Mouse (Mus musculus) midbrain, embryonic 15.5 days (tissue): ENCODE data around the gene Sept1. TPM values are rescaled to one million over a fixed set of nuclear protein-coding genes. Genes with fewer than 3 reads are reported as not detected.
"Not testable (repeated sequence)": the region's sequence is repeated elsewhere in the genome, so short reads cannot be mapped to it uniquely, and the experiment has no call there.

Experiments
- ATAC-seq: fragments of 200-750 bp; cut with Nextera tagmentation; replicated peaks from 2 replicates; pipeline ENCODE4 v1.8.0; 2017; ENCODE audit warnings: moderate TSS enrichment
- H3K27ac ChIP-seq: fragments of 300-500 bp; sonication (generic); 2 replicates; pipeline ENCODE4 v1.5.1; 2015; ENCODE audit warnings: mild to moderate bottlenecking, inconsistent platforms
- H3K27me3 ChIP-seq: fragments of 300-500 bp; sonication (generic); replicated peaks from 2 replicates; pipeline ENCODE4 v1.6.1; 2015; ENCODE audit warnings: inconsistent platforms
- H3K36me3 ChIP-seq: fragments of 300-500 bp; sonication (generic); replicated peaks from 2 replicates; pipeline ENCODE4 v1.6.1; 2015; ENCODE audit warnings: inconsistent platforms
- H3K4me1 ChIP-seq: fragments of 300-500 bp; sonication (generic); 2 replicates; pipeline ENCODE4 v1.6.1; 2015; ENCODE audit warnings: inconsistent platforms
- H3K4me2 ChIP-seq: fragments of 300-500 bp; sonication (generic); 2 replicates; pipeline ENCODE4 v1.6.1; 2015; ENCODE audit warnings: inconsistent platforms, mild to moderate bottlenecking, moderate library complexity
- H3K4me3 ChIP-seq: fragments of 300-500 bp; sonication (generic); 2 replicates; pipeline ENCODE4 v1.5.1; 2015; ENCODE audit warnings: mild to moderate bottlenecking, inconsistent platforms
- H3K9ac ChIP-seq: fragments of 300-500 bp; sonication (generic); 2 replicates; pipeline ENCODE4 v1.6.1; 2015; ENCODE audit warnings: mild to moderate bottlenecking, inconsistent platforms
- H3K9me3 ChIP-seq: fragments of 300-500 bp; sonication (generic); 2 replicates; pipeline ENCODE4 v1.6.1; 2016; ENCODE audit warnings: inconsistent platforms
- WGBS: fragments of 180-500 bp; shearing (Covaris S2); methylation state at CpG from one replicate; pipeline ENCODE4 v1.1.7; 2015; ENCODE audit warnings: mixed read lengths; 5-methylcytosine and 5-hydroxymethylcytosine counted together
- polyA plus RNA-seq: library from polyadenylated mRNA; unstranded; fragments of >200 nt; fragmentation: Nextera tagmentation; extraction: Ambion mirVana; gene quantifications from 2 replicates; pipeline ENCODE4 v1.2.1, GENCODE M21; 2015

Gene Sept1
- polyA plus RNA-seq, 1 experiment from 2014 or later: 17.0 TPM

GRCm38 (mm10) chr7:127195544-127196295 lies 37.2 kb downstream of the Sept1 start, which contains the start of gene Cd2bp2:
Cd2bp2 (minus strand) TSS chr7:127196050.
- H3K4me1 ChIP-seq: peaks cover 25% of the 10 kb centered on the region
- peak within 1 kb of the TSS; percentile 82 for H3K4me3 ChIP-seq
- H3K27ac ChIP-seq: peak within 1 kb of the TSS; percentile 90
- peak within 1 kb of the TSS; percentile 69 for H3K9ac ChIP-seq
- H3K4me2 ChIP-seq: peak within 1 kb of the TSS; percentile 78
- ATAC-seq: peak; percentile 97
- under 1% methylated on average over 51 of the region's 51 CpGs for WGBS
- no peaks in the 10 kb centered on the region for H3K27me3 ChIP-seq
- H3K9me3 ChIP-seq: no peaks in the 10 kb centered on the region
- H3K36me3 ChIP-seq: peaks cover 57% of the 10 kb centered on the region

DNA sequence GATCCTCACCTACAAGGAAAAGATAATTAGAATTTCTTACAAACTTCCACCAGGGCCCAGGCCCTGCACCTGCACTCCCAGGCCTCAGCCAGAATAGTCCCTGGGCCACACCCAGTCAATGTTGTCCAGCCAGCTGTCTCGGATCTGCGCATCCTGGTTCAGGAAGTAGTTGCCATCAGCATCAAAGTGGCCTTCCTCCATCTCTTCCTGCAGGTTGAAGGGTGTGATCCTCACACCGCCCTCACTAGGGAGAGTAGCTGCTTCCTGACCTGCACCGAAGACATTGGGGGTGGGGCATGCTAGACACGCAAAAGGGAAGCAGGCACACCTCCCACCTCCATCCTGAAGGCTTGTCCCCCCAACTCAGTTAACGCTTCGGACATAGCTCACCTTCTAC lies 38.3 kb downstream of the Sept1 start:
- no peaks in the 10 kb centered on the region for H3K27me3 ChIP-seq
- H3K4me2 ChIP-seq: peak overlapping the region; percentile 78
- no peak for ATAC-seq
- H3K9me3 ChIP-seq: no peaks in the 10 kb centered on the region
- 87% methylated on average over 7 of the region's 7 CpGs for WGBS
- peaks cover 51% of the 10 kb centered on the region for H3K36me3 ChIP-seq
- H3K4me1 ChIP-seq: peaks cover 25% of the 10 kb centered on the region
- H3K9ac ChIP-seq: peak overlapping the region; percentile 69
- H3K27ac ChIP-seq: no peak overlapping the region
- H3K4me3 ChIP-seq: peak overlapping the region; percentile 82

DNA sequence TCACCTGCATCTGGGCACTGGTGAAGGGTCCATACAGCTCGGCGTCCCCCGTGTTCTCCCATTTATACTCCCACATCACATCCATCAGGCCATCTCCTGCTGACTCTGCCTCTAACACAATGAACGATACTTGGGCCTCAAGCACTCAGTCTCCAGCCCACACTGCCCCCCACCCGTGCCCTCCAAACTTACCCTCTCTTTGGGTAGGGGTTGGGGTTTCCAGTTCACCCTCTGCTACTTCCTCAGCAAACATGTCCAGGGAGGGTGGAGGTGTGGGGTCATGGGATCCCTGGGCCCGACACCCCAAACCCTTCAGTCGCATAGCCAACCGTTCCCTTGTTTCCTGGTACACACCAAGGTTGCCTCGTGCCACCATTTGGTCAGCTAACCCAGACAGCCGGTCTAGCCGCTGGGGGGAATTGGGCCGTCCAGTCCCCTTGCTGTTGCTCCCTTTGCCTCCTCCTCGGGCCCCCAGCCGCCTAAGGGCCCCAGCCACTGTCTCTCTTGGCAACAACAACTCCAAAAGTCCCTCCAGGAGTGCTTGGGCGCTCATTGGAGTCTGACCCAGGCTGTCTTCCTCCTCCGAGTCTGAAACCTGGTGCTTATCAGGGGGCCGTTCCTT lies 38.8 kb downstream of the Sept1 start:
- ATAC-seq: no peak
- H3K4me3 ChIP-seq: no peak overlapping the region

DNA sequence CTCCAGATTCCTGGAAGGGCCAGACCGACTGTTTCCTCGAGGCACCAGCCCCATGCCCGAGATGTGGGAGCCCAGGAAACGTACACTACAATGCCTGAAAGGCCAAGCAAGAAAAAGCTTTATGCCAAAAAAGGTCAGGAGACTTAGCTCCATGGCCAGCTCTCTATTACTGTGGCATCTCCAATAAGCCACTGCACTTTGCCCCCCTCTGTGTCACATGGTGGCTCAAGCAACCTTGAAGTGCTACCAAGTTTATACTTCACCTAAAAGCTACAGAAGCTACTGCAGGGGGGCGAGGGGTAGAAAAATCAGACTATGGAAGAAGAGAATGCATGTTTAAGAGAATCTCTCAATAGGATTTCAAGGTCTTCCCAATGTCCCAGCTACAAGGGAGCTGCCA lies 39.9 kb downstream of the Sept1 start:
- no peaks in the 10 kb centered on the region for H3K9me3 ChIP-seq
- no peak overlapping the region for H3K9ac ChIP-seq
- peaks cover 25% of the 10 kb centered on the region for H3K4me1 ChIP-seq
- H3K36me3 ChIP-seq: peaks cover 36% of the 10 kb centered on the region
- ATAC-seq: no peak
- H3K4me3 ChIP-seq: no peak overlapping the region
- H3K27ac ChIP-seq: no peak overlapping the region
- no peaks in the 10 kb centered on the region for H3K27me3 ChIP-seq
- WGBS: 95% methylated on average over 5 of the region's 5 CpGs
- H3K4me2 ChIP-seq: no peak overlapping the region

More for the DNA sequence above, 38.8 kb downstream of the Sept1 start:
- Histone ChIP-seq H3K27me3 (no peaks in the 10 kb centered on the region), H3K9ac (no peak overlapping the region), H3K9me3 (no peaks in the 10 kb centered on the region), H3K4me2 (peak overlapping the region; percentile 78; the same call in 1 of the 2 replicates), H3K36me3 (peaks cover 47% of the 10 kb centered on the region), H3K27ac (no peak overlapping the region), H3K4me1 (peaks cover 25% of the 10 kb centered on the region)
- WGBS: 93% methylated on average over 17 of the region's 17 CpGs

DNA sequence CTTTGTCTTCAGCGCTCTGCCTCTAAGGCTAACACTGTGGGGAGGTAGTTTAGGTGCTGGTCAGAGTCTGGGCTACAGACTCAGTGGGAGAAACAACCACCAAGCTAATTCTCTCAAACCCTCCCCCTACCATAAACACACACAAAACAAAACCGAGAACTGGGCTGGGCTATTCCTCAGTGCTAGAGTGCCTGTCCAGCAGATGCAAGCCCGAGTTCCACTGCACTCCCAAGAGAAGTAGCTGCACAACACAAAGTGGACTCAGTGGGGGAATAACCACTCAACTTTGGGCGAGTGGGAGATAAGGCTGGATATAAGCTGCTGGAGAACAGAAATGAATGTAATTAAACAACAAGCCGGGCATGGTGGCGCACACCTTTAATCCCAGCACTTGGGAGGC lies 42.3 kb downstream of the Sept1 start:
- H3K4me2 ChIP-seq: no peak overlapping the region
- H3K27me3 ChIP-seq: no peaks in the 10 kb centered on the region
- peaks cover 15% of the 10 kb centered on the region for H3K4me1 ChIP-seq
- ATAC-seq: no peak
- peaks cover 27% of the 10 kb centered on the region for H3K36me3 ChIP-seq
- no peak overlapping the region for H3K27ac ChIP-seq
- no peak overlapping the region for H3K4me3 ChIP-seq
- no peaks in the 10 kb centered on the region for H3K9me3 ChIP-seq
- no peak overlapping the region for H3K9ac ChIP-seq
- WGBS: 86% methylated on average over 6 of the region's 6 CpGs

GRCm38 (mm10) chr7:127188305-127189276 lies 44.3 kb downstream of the Sept1 start:
- Histone ChIP-seq H3K27ac (no peak overlapping the region), H3K36me3 (peaks cover 19% of the 10 kb centered on the region), H3K27me3 (no peaks in the 10 kb centered on the region), H3K9me3 (no peaks in the 10 kb centered on the region), H3K9ac (no peak overlapping the region), H3K4me1 (no peaks in the 10 kb centered on the region), H3K4me3 (no peak overlapping the region), H3K4me2 (no peak overlapping the region)
- WGBS: 86% methylated on average over 17 of the region's 17 CpGs
- no peak for ATAC-seq

DNA sequence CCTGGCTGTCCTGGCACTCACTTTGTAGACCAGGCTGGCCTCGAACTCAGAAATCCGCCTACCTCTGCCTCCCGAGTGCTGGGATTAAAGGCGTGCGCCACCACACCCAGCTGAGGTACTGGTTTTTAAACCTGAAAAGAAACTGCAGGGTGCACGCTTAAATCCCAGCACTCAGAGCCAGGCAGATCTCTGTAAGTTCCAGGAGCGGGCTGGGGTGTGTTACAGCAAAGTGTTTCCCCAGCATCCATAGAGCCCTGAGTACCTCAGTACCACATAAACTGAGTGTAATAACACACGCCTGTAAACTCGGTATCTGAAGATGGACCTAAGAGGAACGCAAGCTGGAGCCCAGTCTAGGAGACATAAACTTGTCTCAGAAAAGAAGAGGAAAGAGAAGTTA lies 45.6 kb downstream of the Sept1 start:
- H3K9me3 ChIP-seq: no peaks in the 10 kb centered on the region
- H3K36me3 ChIP-seq: peaks cover 8% of the 10 kb centered on the region
- H3K4me2 ChIP-seq: no peak overlapping the region
- H3K27me3 ChIP-seq: no peaks in the 10 kb centered on the region
- WGBS: 70% methylated on average over 10 of the region's 10 CpGs
- no peak overlapping the region for H3K27ac ChIP-seq
- H3K9ac ChIP-seq: no peak overlapping the region
- no peaks in the 10 kb centered on the region for H3K4me1 ChIP-seq
- ATAC-seq: no peak
- no peak overlapping the region for H3K4me3 ChIP-seq

DNA sequence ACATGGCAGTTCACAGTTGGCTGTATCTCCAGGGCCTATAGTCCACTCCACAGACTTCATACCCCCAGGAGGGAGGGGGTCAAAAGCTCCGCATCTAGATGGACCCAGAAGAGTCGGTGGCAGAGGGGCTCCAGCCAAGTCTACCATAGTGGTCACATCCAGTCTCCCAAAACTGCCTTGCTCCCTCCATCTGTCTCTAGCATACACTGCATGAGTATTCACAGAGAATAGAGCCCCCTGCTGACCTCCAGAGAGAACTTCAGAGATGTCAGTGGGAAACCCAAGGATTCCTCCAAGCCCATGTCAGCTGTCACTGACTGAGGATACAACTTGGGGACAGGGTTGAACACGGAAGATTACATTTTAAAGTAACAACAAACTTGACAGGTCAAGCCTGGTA lies 47.3 kb downstream of the Sept1 start:
- H3K27ac ChIP-seq: no peak overlapping the region
- H3K4me1 ChIP-seq: no peaks in the 10 kb centered on the region
- H3K9ac ChIP-seq: no peak overlapping the region
- no peaks in the 10 kb centered on the region for H3K27me3 ChIP-seq
- H3K4me3 ChIP-seq: no peak overlapping the region
- 67% methylated on average over 3 of the region's 3 CpGs for WGBS
- no peak for ATAC-seq
- H3K4me2 ChIP-seq: no peak overlapping the region
- no peaks in the 10 kb centered on the region for H3K9me3 ChIP-seq
- no peaks in the 10 kb centered on the region for H3K36me3 ChIP-seq

DNA sequence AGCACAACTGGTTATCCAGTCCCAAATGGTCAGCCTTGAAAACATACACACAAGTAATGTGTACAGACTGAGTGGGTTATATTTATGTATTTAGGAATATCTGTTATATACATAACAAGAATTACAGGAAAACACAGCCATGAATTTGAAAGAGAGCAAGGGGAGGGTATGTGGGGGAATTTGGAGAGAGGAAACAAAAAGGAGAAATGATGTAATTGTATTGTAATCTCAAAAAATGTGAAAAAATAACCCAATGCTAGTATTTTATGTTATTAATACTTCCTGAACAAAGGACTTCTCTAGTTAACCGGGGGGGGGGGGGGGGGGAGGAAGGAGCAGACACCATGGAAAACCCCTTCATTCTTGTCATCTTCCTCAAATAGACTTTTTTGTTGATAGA lies 48.2 kb downstream of the Sept1 start:
- Histone ChIP-seq H3K27ac (no peak overlapping the region), H3K27me3 (no peaks in the 10 kb centered on the region), H3K4me2 (no peak overlapping the region), H3K9me3 (no peaks in the 10 kb centered on the region), H3K4me3 (no peak overlapping the region), H3K4me1 (no peaks in the 10 kb centered on the region), H3K36me3 (no peaks in the 10 kb centered on the region), H3K9ac (no peak overlapping the region)
- WGBS: 0% methylated on average over 1 of the region's 1 CpGs
- no peak for ATAC-seq

GRCm38 (mm10) chr7:127183828-127184227 lies 49.1 kb downstream of the Sept1 start:
- ATAC-seq: no peak
- Histone ChIP-seq H3K9me3 (no peaks in the 10 kb centered on the region), H3K4me1 (no peaks in the 10 kb centered on the region), H3K9ac (no peak overlapping the region), H3K27ac (no peak overlapping the region), H3K4me2 (no peak overlapping the region), H3K4me3 (no peak overlapping the region), H3K27me3 (no peaks in the 10 kb centered on the region), H3K36me3 (no peaks in the 10 kb centered on the region)
- WGBS: 77% methylated on average over 6 of the region's 6 CpGs

GRCm38 (mm10) chr7:127183345-127183744 lies 49.6 kb downstream of the Sept1 start:
- WGBS: 83% methylated on average over 8 of the region's 8 CpGs

GRCm38 (mm10) chr7:127181724-127182123 lies 51.2 kb downstream of the Sept1 start:
- H3K4me2 ChIP-seq, H3K27ac ChIP-seq, H3K9me3 ChIP-seq, H3K27me3 ChIP-seq, H3K4me1 ChIP-seq, H3K36me3 ChIP-seq, H3K9ac ChIP-seq, ATAC-seq, H3K4me3 ChIP-seq: not testable (repeated sequence)
- 34% methylated on average over 3 of the region's 3 CpGs for WGBS

More at GRCm38 (mm10) chr7:127183345-127183744, 49.6 kb downstream of the Sept1 start:
- Histone ChIP-seq H3K9me3 (no peaks in the 10 kb centered on the region), H3K4me2 (no peak overlapping the region), H3K4me1 (no peaks in the 10 kb centered on the region), H3K27ac (no peak overlapping the region), H3K9ac (no peak overlapping the region), H3K27me3 (no peaks in the 10 kb centered on the region), H3K4me3 (no peak overlapping the region), H3K36me3 (no peaks in the 10 kb centered on the region)
- ATAC-seq: no peak
